Mouse (Mus musculus) retina, postnatal 1 day (tissue): Measurements from ENCODE around the gene Mroh2b.

ENCODE experiments used
- DNase-seq: peaks from one replicate; pipeline ENCODE4 v3.0.0-alpha.2; 2012

Gene Mroh2b

GRCm38 (mm10) chr15:4898437-4898836 is at the start of gene Mroh2b:
Gene Mroh2b, plus strand, starts transcription at chr15:4898737.
- DNase-seq = no peak

- no peak for DNase-seq
Observed at GRCm38 (mm10) chr15:4850015-4850414, 48.5 kb upstream of the Mroh2b start.

GRCm38 (mm10) chr15:4894962-4895361 is 3.6 kb upstream of the Mroh2b start:
- no peak for DNase-seq

- DNase-seq = no peak
Observed at GRCm38 (mm10) chr15:4934731-4935130, 36.2 kb downstream of the Mroh2b start.

- no peak for DNase-seq
Observed at GRCm38 (mm10) chr15:4973355-4973754, 74.8 kb downstream of the Mroh2b start.

- peak; percentile 4 for DNase-seq
Observed at GRCm38 (mm10) chr15:5002903-5003302, 104.4 kb downstream of the Mroh2b start.

GRCm38 (mm10) chr15:5003503-5004196 is 105.1 kb downstream of the Mroh2b start:
- no peak for DNase-seq

- DNase-seq = no peak
Observed at GRCm38 (mm10) chr15:5009644-5010107, 111.1 kb downstream of the Mroh2b start.
